Mouse (Mus musculus) liver, embryonic 11.5 days (tissue): ENCODE data around the gene Cchcr1. TPM values are rescaled to one million over a fixed set of nuclear protein-coding genes. Genes with fewer than 3 reads are reported as not detected.
A peak's percentile ranks its signal among the peaks of the same experiment; 100 is the strongest.
"Not testable (repeated sequence)": the region's sequence is repeated elsewhere in the genome, so short reads cannot be mapped to it uniquely, and the experiment has no call there.

Experiments
- ATAC-seq: fragments of 200-750 bp; cut with Nextera tagmentation; replicated peaks from 2 replicates; pipeline ENCODE4 v1.8.0; 2017; ENCODE audit warnings: moderate number of reproducible peaks, mild to moderate bottlenecking, moderate TSS enrichment, moderate library complexity; ENCODE audit not compliant: low FRiP score
- DNase-seq: peaks from one replicate; pipeline ENCODE4 v3.0.0-alpha.2; 2017; ENCODE audit warnings: low spot score
- H3K27ac ChIP-seq: fragments of 300-500 bp; sonication (generic); 2 replicates; pipeline ENCODE4 v1.5.1; 2014; ENCODE audit warnings: mild to moderate bottlenecking, low read depth, low read length, control low read depth
- H3K27me3 ChIP-seq: fragments of 300-500 bp; sonication (generic); replicated peaks from 2 replicates; pipeline ENCODE4 v1.6.1; 2014; ENCODE audit warnings: low read length, mixed read lengths; ENCODE audit not compliant: control insufficient read depth, insufficient read depth
- H3K36me3 ChIP-seq: fragments of 300-500 bp; sonication (generic); 2 replicates; pipeline ENCODE4 v1.6.1; 2014; ENCODE audit warnings: mild to moderate bottlenecking, low read length, moderate library complexity, mixed read lengths; ENCODE audit not compliant: control insufficient read depth, insufficient read depth
- H3K4me1 ChIP-seq: fragments of 300-500 bp; sonication (generic); replicated peaks from 2 replicates; pipeline ENCODE4 v1.6.1; 2014; ENCODE audit warnings: low read length, mixed read lengths; ENCODE audit not compliant: control insufficient read depth, insufficient read depth
- H3K4me2 ChIP-seq: fragments of 300-500 bp; sonication (generic); 2 replicates; pipeline ENCODE4 v1.6.1; 2014; ENCODE audit warnings: mild to moderate bottlenecking, control low read depth, moderate library complexity
- H3K4me3 ChIP-seq: fragments of 300-500 bp; sonication (generic); 2 replicates; pipeline ENCODE4 v1.5.1; 2014; ENCODE audit warnings: low read depth, low read length, control low read depth
- H3K9ac ChIP-seq: fragments of 300-500 bp; sonication (generic); 2 replicates; pipeline ENCODE4 v1.6.1; 2014; ENCODE audit warnings: low read depth, low read length, control low read depth
- H3K9me3 ChIP-seq: fragments of 300-500 bp; sonication (generic); 2 replicates; pipeline ENCODE4 v1.6.1; 2016; ENCODE audit warnings: low read length, inconsistent platforms, mixed read lengths; ENCODE audit not compliant: control insufficient read depth
- WGBS: fragments of 180-500 bp; shearing (Covaris S2); extraction: QIAGEN DNeasy Blood & Tissue Kit; methylation state at CpG from one replicate; pipeline ENCODE4 v1.1.7; 2014; 5-methylcytosine and 5-hydroxymethylcytosine counted together
- polyA plus RNA-seq: library from polyadenylated mRNA; unstranded; fragments of >200 nt; fragmentation: Nextera tagmentation; extraction: Ambion mirVana; gene quantifications from 2 replicates; pipeline ENCODE4 v1.2.1, GENCODE M21; 2014

Gene Cchcr1
- polyA plus RNA-seq, 1 experiment from 2014 or later: 14.2 TPM

GRCm38 (mm10) chr17:35508279-35508678 lies 8.6 kb upstream of the Cchcr1 start:
- H3K4me3 ChIP-seq, ATAC-seq, H3K9me3 ChIP-seq, H3K4me1 ChIP-seq, H3K9ac ChIP-seq, H3K4me2 ChIP-seq, H3K36me3 ChIP-seq, H3K27ac ChIP-seq, DNase-seq: not testable (repeated sequence)
- 44% methylated on average over 5 of the region's 5 CpGs for WGBS
- peaks cover 53% of the 10 kb centered on the region for H3K27me3 ChIP-seq

GRCm38 (mm10) chr17:35509284-35509683 lies 7.6 kb upstream of the Cchcr1 start:
- no peaks in the 10 kb centered on the region for H3K9me3 ChIP-seq
- 33% methylated on average over 8 of the region's 8 CpGs for WGBS
- H3K4me3 ChIP-seq: no peak overlapping the region
- H3K4me1 ChIP-seq: no peaks in the 10 kb centered on the region; the same call in 1 of the 2 replicates
- H3K4me2 ChIP-seq: no peak overlapping the region
- H3K27me3 ChIP-seq: peaks cover 50% of the 10 kb centered on the region
- ATAC-seq: no peak
- H3K9ac ChIP-seq: no peak overlapping the region
- no peaks in the 10 kb centered on the region for H3K36me3 ChIP-seq
- no peak overlapping the region for H3K27ac ChIP-seq
- DNase-seq: no peak

- WGBS: 90% methylated on average over 7 of the region's 7 CpGs
- Histone ChIP-seq H3K27me3 (peaks cover 15% of the 10 kb centered on the region), H3K4me1 (peaks cover 10% of the 10 kb centered on the region), H3K27ac (no peak overlapping the region), H3K9me3 (no peaks in the 10 kb centered on the region), H3K36me3 (no peaks in the 10 kb centered on the region), H3K4me3 (no peak overlapping the region), H3K9ac (no peak overlapping the region), H3K4me2 (no peak overlapping the region)
- DNase-seq: no peak
- ATAC-seq: no peak
Measured at GRCm38 (mm10) chr17:35512916-35513626, 3.8 kb upstream of the Cchcr1 start.

GRCm38 (mm10) chr17:35513886-35514285 lies 3.0 kb upstream of the Cchcr1 start:
- Histone ChIP-seq H3K27ac (no peak overlapping the region), H3K27me3 (peaks cover 9% of the 10 kb centered on the region), H3K4me1 (peaks cover 10% of the 10 kb centered on the region), H3K9ac (no peak overlapping the region), H3K4me3 (no peak overlapping the region), H3K9me3 (no peaks in the 10 kb centered on the region), H3K36me3 (no peaks in the 10 kb centered on the region), H3K4me2 (no peak overlapping the region)
- 12% methylated on average over 2 of the region's 2 CpGs for WGBS
- ATAC-seq (no peak), DNase-seq (peak; percentile 62)

GRCm38 (mm10) chr17:35514756-35515155 lies 2.1 kb upstream of the Cchcr1 start:
- 53% methylated on average over 6 of the region's 6 CpGs for WGBS
- DNase-seq: no peak
- Histone ChIP-seq H3K36me3 (no peaks in the 10 kb centered on the region), H3K9me3 (no peaks in the 10 kb centered on the region), H3K4me2 (peak overlapping the region; percentile 93), H3K27me3 (peaks cover under 1% of the 10 kb centered on the region; the same call in 1 of the 2 replicates), H3K4me1 (peaks cover 10% of the 10 kb centered on the region), H3K9ac (no peak overlapping the region), H3K4me3 (0 out of 2 replicates have a peak overlapping the region, but pooled peaks have one; percentile 71), H3K27ac (no peak overlapping the region)
- ATAC-seq: no peak

GRCm38 (mm10) chr17:35515911-35516640 lies 824 bp upstream of the Cchcr1 start:
- peak overlapping the region; percentile 11; the same call in 1 of the 2 replicates for H3K27ac ChIP-seq
- WGBS: 10% methylated on average over 25 of the region's 25 CpGs
- DNase-seq: peak; percentile 64

GRCm38 (mm10) chr17:35517526-35517925 lies 626 bp downstream of the Cchcr1 start:
- no peaks in the 10 kb centered on the region for H3K36me3 ChIP-seq
- peak overlapping the region; percentile 48; the same call in 1 of the 2 replicates for H3K27ac ChIP-seq
- no peaks in the 10 kb centered on the region for H3K27me3 ChIP-seq
- no peaks in the 10 kb centered on the region for H3K9me3 ChIP-seq
- ATAC-seq (no peak), DNase-seq (no peak)
- 9% methylated on average over 12 of the region's 12 CpGs for WGBS
- peak overlapping the region; percentile 71 for H3K4me3 ChIP-seq
- peaks cover 10% of the 10 kb centered on the region for H3K4me1 ChIP-seq
- H3K4me2 ChIP-seq: peak overlapping the region; percentile 93
- H3K9ac ChIP-seq: peak overlapping the region; percentile 69

More at GRCm38 (mm10) chr17:35515911-35516640, 824 bp upstream of the Cchcr1 start:
- Histone ChIP-seq H3K27me3 (no peaks in the 10 kb centered on the region), H3K9ac (peak overlapping the region; percentile 64), H3K36me3 (no peaks in the 10 kb centered on the region), H3K4me3 (peak overlapping the region; percentile 71), H3K4me2 (peak overlapping the region; percentile 93), H3K9me3 (no peaks in the 10 kb centered on the region), H3K4me1 (peaks cover 10% of the 10 kb centered on the region)
- ATAC-seq: no peak; the same call in none of the 2 replicates

GRCm38 (mm10) chr17:35524354-35524753 lies 7.5 kb downstream of the Cchcr1 start:
- Histone ChIP-seq H3K4me1 (no peaks in the 10 kb centered on the region), H3K27me3 (no peaks in the 10 kb centered on the region), H3K36me3 (peaks cover 8% of the 10 kb centered on the region; the same call in 1 of the 2 replicates), H3K9me3 (no peaks in the 10 kb centered on the region), H3K27ac (no peak overlapping the region), H3K9ac (no peak overlapping the region), H3K4me3 (no peak overlapping the region), H3K4me2 (no peak overlapping the region)
- 87% methylated on average over 9 of the region's 9 CpGs for WGBS
- DNase-seq: no peak
- ATAC-seq: no peak
